Mouse (Mus musculus) neural tube, embryonic 11.5 days (tissue): ENCODE results near the gene Tmem145. TPM values are rescaled to one million over a fixed set of nuclear protein-coding genes. Genes with fewer than 3 reads are reported as not detected.
"Not testable (repeated sequence)": the region's sequence is repeated elsewhere in the genome, so short reads cannot be mapped to it uniquely, and the experiment has no call there.

ENCODE experiments used
- ATAC-seq: fragments of 200-750 bp; cut with Nextera tagmentation; 2 replicates; pipeline ENCODE4 v1.8.0; 2017; ENCODE audit warnings: moderate number of reproducible peaks, mild to moderate bottlenecking, moderate TSS enrichment, moderate library complexity; ENCODE audit not compliant: insufficient read depth, low FRiP score, low TSS enrichment
- DNase-seq: peaks from one replicate; pipeline ENCODE4 v3.0.0-alpha.2; 2015; ENCODE audit warnings: low spot score
- H3K27ac ChIP-seq: fragments of 300-500 bp; sonication (generic); 2 replicates; pipeline ENCODE4 v1.5.1; 2014; ENCODE audit warnings: low read depth, mild to moderate bottlenecking, low read length
- H3K27me3 ChIP-seq: fragments of 300-500 bp; sonication (generic); 2 replicates; pipeline ENCODE4 v1.6.1; 2014; ENCODE audit warnings: mild to moderate bottlenecking, low read length, mixed read lengths; ENCODE audit not compliant: control insufficient read depth, insufficient read depth
- H3K36me3 ChIP-seq: fragments of 300-500 bp; sonication (generic); 2 replicates; pipeline ENCODE4 v1.6.1; 2014; ENCODE audit warnings: mild to moderate bottlenecking, low read length, moderate library complexity, mixed read lengths; ENCODE audit not compliant: control insufficient read depth, insufficient read depth
- H3K4me1 ChIP-seq: fragments of 300-500 bp; sonication (generic); 2 replicates; pipeline ENCODE4 v1.6.1; 2014; ENCODE audit warnings: low read length, mixed read lengths; ENCODE audit not compliant: control insufficient read depth, insufficient read depth
- H3K4me2 ChIP-seq: fragments of 300-500 bp; sonication (generic); 2 replicates; pipeline ENCODE4 v1.6.1; 2014; ENCODE audit warnings: low read depth, mild to moderate bottlenecking, moderate library complexity
- H3K4me3 ChIP-seq: fragments of 300-500 bp; sonication (generic); 2 replicates; pipeline ENCODE4 v1.5.1; 2014; ENCODE audit warnings: low read depth, low read length
- H3K9ac ChIP-seq: fragments of 300-500 bp; sonication (generic); 2 replicates; pipeline ENCODE4 v1.6.1; 2014; ENCODE audit warnings: mild to moderate bottlenecking, low read length
- H3K9me3 ChIP-seq: fragments of 300-500 bp; sonication (generic); 2 replicates; pipeline ENCODE4 v1.6.1; 2016; ENCODE audit warnings: low read length; ENCODE audit not compliant: control insufficient read depth
- WGBS: fragments of 180-500 bp; shearing (Covaris S2); extraction: QIAGEN DNeasy Blood & Tissue Kit; methylation state at CpG from one replicate; pipeline ENCODE4 v1.1.7; 2014; 5-methylcytosine and 5-hydroxymethylcytosine counted together
- polyA plus RNA-seq: library from polyadenylated mRNA; unstranded; fragments of >200 nt; fragmentation: Nextera tagmentation; extraction: Ambion mirVana; gene quantifications from 2 replicates; pipeline ENCODE4 v1.2.1, GENCODE M21; 2014

The Tmem145 gene
- 9.6 and 10.2 TPM in 2 replicates for polyA plus RNA-seq

DNA sequence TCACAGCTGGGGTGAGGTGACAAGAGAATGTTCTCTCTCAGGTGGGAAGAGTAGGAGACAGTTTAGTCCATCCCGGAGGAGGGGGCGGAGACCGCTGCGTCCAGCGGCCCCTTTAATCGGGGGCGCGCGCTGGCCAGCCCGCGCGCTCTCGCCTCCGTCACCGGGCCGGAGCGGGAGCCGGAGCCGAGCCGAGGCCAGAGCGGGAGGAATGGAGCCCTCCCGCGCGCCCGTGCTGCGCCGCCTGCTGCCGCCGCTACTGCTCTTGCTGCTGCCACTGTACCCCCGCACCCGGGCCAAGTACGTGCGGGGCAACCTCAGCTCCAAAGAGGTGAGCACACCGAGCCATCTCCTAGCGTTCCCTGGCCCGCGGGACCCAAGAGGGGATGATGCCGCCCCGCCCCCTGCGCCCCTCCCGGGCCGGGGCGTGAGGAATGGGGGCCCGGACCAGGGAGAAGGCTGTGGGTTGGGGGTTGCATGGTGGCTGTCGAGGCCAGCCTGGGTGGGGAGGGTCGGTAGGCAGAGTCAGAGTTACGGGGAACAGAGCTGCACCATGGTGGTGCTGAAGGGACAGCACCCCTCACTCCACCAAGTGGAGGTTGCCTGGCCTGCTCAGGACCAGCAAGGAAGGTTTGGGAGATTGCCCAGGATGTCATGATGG lies at the start of gene Tmem145:
Gene Tmem145 (plus strand): TSS at position 151 of the 658 bp plus-strand sequence.
- 0 out of 2 replicates have a peak, but pooled peaks cover 3% of the 10 kb centered on the region for H3K27me3 ChIP-seq
- peak within 1 kb of the TSS; percentile 89 for H3K4me2 ChIP-seq
- H3K27ac ChIP-seq = peak within 1 kb of the TSS; percentile 56; the same call in 1 of the 2 replicates
- H3K9ac ChIP-seq = peak within 1 kb of the TSS; percentile 61
- H3K36me3 ChIP-seq = no peaks in the 10 kb centered on the region
- DNase-seq = peak; percentile 75
- peak; percentile 65 for ATAC-seq
- peak within 1 kb of the TSS; percentile 55 for H3K4me3 ChIP-seq
- H3K4me1 ChIP-seq = peaks cover 4% of the 10 kb centered on the region; the same call in 1 of the 2 replicates
- under 1% methylated on average over 32 of the region's 47 CpGs for WGBS
- H3K9me3 ChIP-seq = no peaks in the 10 kb centered on the region

DNA sequence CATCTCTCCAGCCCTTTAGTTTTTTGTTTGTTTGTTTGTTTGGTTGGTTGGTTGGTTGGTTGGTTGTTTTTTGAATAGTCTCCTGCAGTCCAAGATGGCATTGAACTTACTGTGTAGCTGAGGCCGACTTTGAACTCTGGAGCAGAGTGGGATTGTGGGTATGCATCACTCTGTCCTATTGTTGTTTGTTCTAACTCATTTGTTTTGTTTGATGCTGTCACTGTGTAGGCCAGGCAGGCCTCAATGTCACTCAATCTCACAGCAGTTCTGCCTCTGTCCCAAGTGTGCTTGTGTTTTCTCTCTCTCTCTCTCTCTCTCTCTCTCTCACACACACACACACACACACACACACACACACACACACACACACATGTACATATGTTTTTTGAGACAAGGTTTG lies 44.0 kb upstream of the Tmem145 start:
- Histone ChIP-seq H3K36me3 (no peaks in the 10 kb centered on the region), H3K4me2 (no peak overlapping the region), H3K4me1 (no peaks in the 10 kb centered on the region), H3K4me3 (no peak overlapping the region), H3K9ac (no peak overlapping the region), H3K27ac (no peak overlapping the region), H3K9me3 (no peaks in the 10 kb centered on the region), H3K27me3 (no peaks in the 10 kb centered on the region)
- 75% methylated on average over 1 of the region's 1 CpGs for WGBS
- ATAC-seq = no peak
- no peak for DNase-seq

DNA sequence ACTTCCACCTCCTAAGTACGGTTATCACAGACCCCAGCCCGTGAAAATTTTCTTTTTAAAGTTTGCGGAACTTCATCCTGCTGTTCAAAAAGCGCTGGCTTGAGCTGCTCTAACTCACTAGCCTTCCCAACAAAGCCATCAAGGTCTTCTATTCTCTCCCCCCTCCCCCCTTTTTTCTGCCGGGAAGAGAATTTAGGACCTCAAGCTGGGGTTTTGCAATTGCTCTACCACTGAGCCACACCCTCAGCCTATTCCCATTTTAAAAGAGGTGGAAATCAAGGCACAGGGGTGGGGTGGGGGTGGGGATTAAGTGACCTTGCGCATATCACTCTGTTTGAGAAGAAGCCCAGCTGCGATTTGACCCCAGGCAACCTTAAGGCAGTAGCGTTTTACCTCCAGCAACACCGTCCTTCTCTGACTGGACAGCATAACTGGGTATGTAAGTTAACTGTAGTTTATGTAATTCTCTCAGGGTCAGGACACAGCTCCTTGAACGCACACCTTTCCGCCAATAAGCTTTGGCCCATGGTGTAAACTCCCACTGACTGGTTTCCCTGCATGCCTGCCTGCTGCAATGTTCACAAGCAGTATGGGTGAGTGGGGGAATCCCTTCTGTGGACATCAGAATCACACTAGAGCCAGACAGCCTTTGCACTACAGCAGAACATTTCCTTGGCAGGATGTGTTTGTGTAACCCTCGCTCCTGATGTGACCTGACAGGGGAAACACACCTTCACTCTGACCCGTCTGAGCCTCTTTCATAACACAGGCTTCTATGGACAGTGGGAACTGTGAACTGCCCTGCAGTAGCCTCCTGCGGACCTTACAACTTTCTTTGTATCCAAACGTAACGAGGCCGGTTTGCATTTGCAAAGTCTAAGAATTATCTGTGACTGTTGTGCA lies 41.7 kb upstream of the Tmem145 start:
- 0 out of 2 replicates have a peak, but pooled peaks cover 6% of the 10 kb centered on the region for H3K4me1 ChIP-seq
- H3K4me3 ChIP-seq = no peak overlapping the region
- DNase-seq (no peak), ATAC-seq (no peak)
- WGBS = 19% methylated on average over 17 of the region's 17 CpGs
- H3K9ac ChIP-seq = no peak overlapping the region
- H3K27me3 ChIP-seq = no peaks in the 10 kb centered on the region
- no peaks in the 10 kb centered on the region for H3K36me3 ChIP-seq
- no peaks in the 10 kb centered on the region for H3K9me3 ChIP-seq
- H3K27ac ChIP-seq = no peak overlapping the region
- H3K4me2 ChIP-seq = no peak overlapping the region

GRCm38 (mm10) chr7:25265743-25266142 lies 40.2 kb upstream of the Tmem145 start:
- 91% methylated on average over 5 of the region's 5 CpGs for WGBS
- H3K4me2 ChIP-seq, H3K36me3 ChIP-seq, ATAC-seq, DNase-seq, H3K27ac ChIP-seq, H3K4me1 ChIP-seq, H3K4me3 ChIP-seq, H3K9ac ChIP-seq, H3K27me3 ChIP-seq, H3K9me3 ChIP-seq: not testable (repeated sequence)

DNA sequence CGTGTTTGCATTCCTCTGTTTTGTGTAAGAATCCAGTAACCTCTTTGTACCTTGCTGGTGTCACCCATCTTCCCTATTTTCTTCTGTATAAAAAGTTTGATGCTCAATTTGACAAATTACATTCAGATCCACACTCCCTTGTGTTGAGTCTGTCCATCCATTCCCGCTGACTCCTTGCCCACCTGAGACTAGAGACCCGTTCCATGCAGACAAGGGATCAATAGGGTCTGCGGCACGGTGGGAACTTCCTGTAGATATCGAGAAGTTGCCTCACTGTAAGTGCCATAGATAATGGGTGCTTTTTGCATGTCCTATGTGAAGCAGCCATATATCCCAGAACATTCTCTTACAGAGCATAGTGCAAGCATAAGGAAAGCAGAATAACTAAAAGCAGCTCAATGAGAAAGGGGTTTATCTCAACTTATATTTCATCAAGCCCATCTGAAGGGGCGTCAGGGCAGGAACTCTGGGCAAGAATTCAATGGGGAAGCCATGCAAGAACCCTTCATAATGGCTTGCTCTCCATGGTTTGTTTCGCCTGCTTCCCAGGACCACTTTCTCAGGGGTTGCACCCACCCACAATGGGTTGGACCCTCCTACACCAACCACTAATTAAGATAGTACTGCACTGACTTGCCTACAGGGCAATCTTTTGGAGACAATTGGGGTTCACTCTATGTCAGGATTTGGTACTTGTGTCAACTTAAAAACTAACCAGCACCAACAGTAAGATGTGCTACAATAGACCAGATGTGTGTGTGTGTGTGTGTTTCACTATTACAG lies 39.5 kb upstream of the Tmem145 start:
- 90% methylated on average over 8 of the region's 8 CpGs for WGBS
- Histone ChIP-seq H3K4me2 (no peak overlapping the region), H3K36me3 (no peaks in the 10 kb centered on the region), H3K9me3 (no peaks in the 10 kb centered on the region), H3K4me1 (peaks cover 6% of the 10 kb centered on the region; the same call in 1 of the 2 replicates), H3K27me3 (no peaks in the 10 kb centered on the region), H3K4me3 (no peak overlapping the region), H3K27ac (no peak overlapping the region), H3K9ac (no peak overlapping the region)
- no peak for ATAC-seq
- DNase-seq = no peak

DNA sequence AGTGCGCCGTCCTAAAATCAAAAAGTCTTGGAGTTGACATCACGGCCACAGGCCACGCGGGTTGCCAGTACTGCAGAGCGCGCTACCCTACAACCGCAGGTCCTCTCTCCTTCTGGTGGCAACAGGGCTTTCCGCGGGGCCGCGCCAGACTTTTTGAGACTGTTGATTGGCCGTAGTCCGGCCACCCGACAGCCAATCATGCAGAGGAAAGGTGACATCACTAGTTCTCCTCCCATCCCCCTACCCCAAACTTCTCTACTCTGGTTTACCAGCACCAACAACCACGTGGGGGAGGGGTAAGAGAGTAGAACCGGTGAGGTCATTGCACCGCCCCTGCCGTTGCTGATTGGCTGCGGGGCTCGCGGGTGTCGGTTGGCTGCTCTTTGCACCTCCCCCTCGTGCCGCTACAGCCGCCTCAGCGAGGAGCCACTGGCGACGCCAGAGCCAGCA lies 38.6 kb upstream of the Tmem145 start, which contains the start of gene Cic:
Gene Cic (plus strand): TSS at position 404 of the 450 bp plus-strand sequence.
- peak within 1 kb of the TSS; percentile 58 for H3K27ac ChIP-seq
- ATAC-seq = peak; percentile 86
- no peaks in the 10 kb centered on the region for H3K27me3 ChIP-seq
- peak; percentile 98 for DNase-seq
- no peaks in the 10 kb centered on the region; the same call in 1 of the 2 replicates for H3K36me3 ChIP-seq
- peaks cover 6% of the 10 kb centered on the region; the same call in 1 of the 2 replicates for H3K4me1 ChIP-seq
- WGBS = under 1% methylated on average over 29 of the region's 29 CpGs
- H3K9ac ChIP-seq = peak within 1 kb of the TSS; percentile 60
- no peaks in the 10 kb centered on the region for H3K9me3 ChIP-seq
- peak within 1 kb of the TSS; percentile 66 for H3K4me2 ChIP-seq
- H3K4me3 ChIP-seq = peak within 1 kb of the TSS; percentile 65

- DNase-seq (peak; percentile 98), ATAC-seq (peak; percentile 94)
- Histone ChIP-seq H3K27ac (peak overlapping the region; percentile 58), H3K9me3 (no peaks in the 10 kb centered on the region), H3K9ac (peak overlapping the region; percentile 60), H3K4me1 (peaks cover 6% of the 10 kb centered on the region; the same call in 1 of the 2 replicates), H3K4me2 (peak overlapping the region; percentile 66), H3K4me3 (peak overlapping the region; percentile 65), H3K36me3 (no peaks in the 10 kb centered on the region; the same call in 1 of the 2 replicates), H3K27me3 (no peaks in the 10 kb centered on the region)
- under 1% methylated on average over 33 of the region's 33 CpGs for WGBS
Measured at GRCm38 (mm10) chr7:25267751-25268463, 38.0 kb upstream of the Tmem145 start.
